Comparison of ENCODE assay signal across 27 mouse cellular contexts in genomic region chr19:30179979-30180378, GRCm38 (mm10). TPM values are rescaled to one million over a fixed set of nuclear protein-coding genes. Genes with fewer than 3 reads are reported as not detected.
DNase-seq lines count a peak whose midpoint lies in the region; ATAC-seq and TF ChIP-seq lines count a peak whose summit lies in the region.
"Had no signal": no experiment of that assay in that cellular context is flagged by ENCODE, and none has a peak within 500 bp of the region (broad histone marks: within the 10 kb centered on the region; RNA-seq: fewer than 3 reads in every experiment).

No protein-coding gene starts in this region.

- no peak for ATAC-seq in embryonic facial prominence, embryonic 14.5 days (ENCODE audit: low read depth)
- no peak for ATAC-seq in lung, embryonic 14.5 days (ENCODE audit: insufficient read depth)
- ATAC-seq in stomach, postnatal 0 days (ENCODE audit: low FRiP score, low TSS enrichment), result no peak
- ATAC-seq in hindbrain, postnatal 0 days, result no peak
- ATAC-seq: CD4-positive, CD25-positive, alpha-beta regulatory T cell, adult 4 months; forebrain, embryonic 13.5 days; forebrain, embryonic 15.5 days; forebrain, postnatal 0 days had no signal

- DNase-seq in embryonic facial prominence, embryonic 14.5 days (ENCODE audit: low spot score), result peak; percentile 57
- no peak for DNase-seq in embryonic facial prominence, embryonic 10.5 days (ENCODE audit: low spot score)
- peak; percentile 18 for DNase-seq in lung, embryonic 14.5 days
- no peak for DNase-seq in lung, postnatal 36 days
- peak; percentile 43 for DNase-seq in ZHBTc4 (ENCODE audit: low read depth, low spot score)
- DNase-seq in stomach, postnatal 0 days (ENCODE audit: low spot score), result no peak
- DNase-seq in hindbrain, postnatal 0 days (ENCODE audit: low spot score), result no peak
- no peak for DNase-seq in yolk sac, embryonic 10.5 days (ENCODE audit: low spot score)
- DNase-seq: adrenal gland, adult 2 months; adrenal gland, postnatal 10 days; adrenal gland, postnatal 36 days; B cell, adult 2 months; cerebellum, adult 11-12 months; cerebellum, adult 2 months; cerebellum, adult 9-10 months; cerebellum, postnatal 10 days; cerebellum, postnatal 25 days; embryo, embryonic 11 days; forebrain, postnatal 0 days had no signal

- TF ChIP-seq CTCF in lung, embryonic 14.5 days (IDR thresholded peaks at IDR 0.05; ENCODE audit: low read depth), result no peak
- no peak for TF ChIP-seq CTCF in stomach, postnatal 0 days (IDR thresholded peaks at IDR 0.05; ENCODE audit: low read depth)
- no peak for TF ChIP-seq CTCF in hindbrain, postnatal 0 days (IDR thresholded peaks at IDR 0.05; ENCODE audit: low read depth)

- 83% methylated on average over 1 of the region's 1 CpGs for WGBS in embryonic facial prominence, embryonic 14.5 days
- 77% methylated on average over 1 of the region's 1 CpGs for WGBS in embryonic facial prominence, embryonic 10.5 days
- WGBS in lung, embryonic 14.5 days, result 68% methylated on average over 1 of the region's 1 CpGs
- 76% methylated on average over 1 of the region's 1 CpGs for WGBS in stomach, postnatal 0 days
- 93% methylated on average over 1 of the region's 1 CpGs for WGBS in hindbrain, postnatal 0 days

- no peaks in the 10 kb centered on the region; the same call in 1 of the 2 replicates for H3K4me1 ChIP-seq in embryonic facial prominence, embryonic 14.5 days (ENCODE audit: control insufficient read depth, insufficient read depth, low read length)
- peaks cover 6% of the 10 kb centered on the region; the same call in 1 of the 2 replicates for H3K4me1 ChIP-seq in embryonic facial prominence, embryonic 10.5 days
- H3K4me1 ChIP-seq in lung, embryonic 14.5 days (ENCODE audit: insufficient read depth), result no peaks in the 10 kb centered on the region
- no peaks in the 10 kb centered on the region for H3K4me1 ChIP-seq in stomach, postnatal 0 days (replicated peaks; ENCODE audit: control insufficient read depth, insufficient read depth)
- H3K4me1 ChIP-seq in hindbrain, postnatal 0 days (ENCODE audit: insufficient read depth, low read length), result no peaks in the 10 kb centered on the region
- H3K4me1 ChIP-seq: forebrain, embryonic 13.5 days had no signal

- H3K9me3 ChIP-seq in embryonic facial prominence, embryonic 14.5 days (ENCODE audit: control insufficient read depth, low read length), result peaks cover 4% of the 10 kb centered on the region; the same call in 1 of the 2 replicates
- H3K9me3 ChIP-seq in embryonic facial prominence, embryonic 10.5 days, result no peaks in the 10 kb centered on the region
- H3K9me3 ChIP-seq in lung, embryonic 14.5 days (ENCODE audit: low read depth, low read length), result 0 out of 2 replicates have a peak, but pooled peaks cover 4% of the 10 kb centered on the region
- no peaks in the 10 kb centered on the region for H3K9me3 ChIP-seq in stomach, postnatal 0 days (ENCODE audit: control insufficient read depth, low read length)
- H3K9me3 ChIP-seq in hindbrain, postnatal 0 days (ENCODE audit: low read length), result no peaks in the 10 kb centered on the region; the same call in 1 of the 2 replicates
- H3K9me3 ChIP-seq: embryonic facial prominence, embryonic 12.5 days; forebrain, embryonic 13.5 days; forebrain, embryonic 15.5 days had no signal

- no peak overlapping the region for H3K4me2 ChIP-seq in embryonic facial prominence, embryonic 14.5 days (ENCODE audit: low read depth, low read length)
- no peak overlapping the region for H3K4me2 ChIP-seq in lung, embryonic 14.5 days
- H3K4me2 ChIP-seq in stomach, postnatal 0 days (replicated peaks; ENCODE audit: low read depth), result no peak overlapping the region
- no peak overlapping the region for H3K4me2 ChIP-seq in hindbrain, postnatal 0 days (ENCODE audit: low read depth, low read length)
- H3K4me2 ChIP-seq: embryonic facial prominence, embryonic 12.5 days; forebrain, embryonic 13.5 days; forebrain, embryonic 15.5 days had no signal

- TF ChIP-seq EP300 in stomach, postnatal 0 days (optimal IDR thresholded peaks at IDR 0.05), result peak; percentile 78

- H3K36me3 ChIP-seq in embryonic facial prominence, embryonic 14.5 days (ENCODE audit: control insufficient read depth, insufficient read depth, low read length), result no peaks in the 10 kb centered on the region
- no peaks in the 10 kb centered on the region for H3K36me3 ChIP-seq in embryonic facial prominence, embryonic 10.5 days (replicated peaks)
- no peaks in the 10 kb centered on the region for H3K36me3 ChIP-seq in lung, embryonic 14.5 days (ENCODE audit: insufficient read depth)
- H3K36me3 ChIP-seq in stomach, postnatal 0 days (ENCODE audit: control insufficient read depth, insufficient read depth, low read length), result no peaks in the 10 kb centered on the region
- no peaks in the 10 kb centered on the region for H3K36me3 ChIP-seq in hindbrain, postnatal 0 days (ENCODE audit: insufficient read depth, low read length)
- H3K36me3 ChIP-seq: embryonic facial prominence, embryonic 12.5 days; forebrain, embryonic 15.5 days had no signal

- no peak overlapping the region for H3K27ac ChIP-seq in embryonic facial prominence, embryonic 14.5 days (replicated peaks; ENCODE audit: low read depth, low read length)
- H3K27ac ChIP-seq in embryonic facial prominence, embryonic 10.5 days (replicated peaks), result no peak overlapping the region
- H3K27ac ChIP-seq in lung, embryonic 14.5 days (ENCODE audit: low read depth), result no peak overlapping the region
- peak overlapping the region; percentile 24; the same call in 1 of the 2 replicates for H3K27ac ChIP-seq in stomach, postnatal 0 days (replicated peaks)
- H3K27ac ChIP-seq in hindbrain, postnatal 0 days, result no peak overlapping the region
- H3K27ac ChIP-seq: embryonic facial prominence, embryonic 12.5 days; forebrain, embryonic 13.5 days; forebrain, embryonic 15.5 days had no signal

- H3K27me3 ChIP-seq in embryonic facial prominence, embryonic 14.5 days (replicated peaks; ENCODE audit: control insufficient read depth, insufficient read depth, low read length), result peaks cover 13% of the 10 kb centered on the region
- H3K27me3 ChIP-seq in embryonic facial prominence, embryonic 10.5 days (replicated peaks; ENCODE audit: low read depth, poor library complexity, severe bottlenecking), result peaks cover 17% of the 10 kb centered on the region
- peaks cover 14% of the 10 kb centered on the region for H3K27me3 ChIP-seq in lung, embryonic 14.5 days (ENCODE audit: insufficient read depth, low read length)
- H3K27me3 ChIP-seq in stomach, postnatal 0 days (ENCODE audit: control insufficient read depth, insufficient read depth, low read length), result no peaks in the 10 kb centered on the region
- H3K27me3 ChIP-seq in hindbrain, postnatal 0 days (ENCODE audit: insufficient read depth, low read length), result no peaks in the 10 kb centered on the region; the same call in 1 of the 2 replicates
- H3K27me3 ChIP-seq: CH12.LX; forebrain, embryonic 13.5 days; forebrain, embryonic 15.5 days had no signal

- H3K4me3 ChIP-seq in embryonic facial prominence, embryonic 14.5 days (ENCODE audit: low read depth, low read length), result no peak overlapping the region
- no peak overlapping the region for H3K4me3 ChIP-seq in embryonic facial prominence, embryonic 10.5 days
- no peak overlapping the region for H3K4me3 ChIP-seq in lung, embryonic 14.5 days (ENCODE audit: low read depth, low read length)
- H3K4me3 ChIP-seq in stomach, postnatal 0 days (ENCODE audit: low read depth, low read length), result no peak overlapping the region
- no peak overlapping the region for H3K4me3 ChIP-seq in hindbrain, postnatal 0 days (ENCODE audit: low read length)
- H3K4me3 ChIP-seq: embryonic facial prominence, embryonic 12.5 days; forebrain, embryonic 13.5 days; forebrain, embryonic 15.5 days had no signal

- no peak overlapping the region for H3K9ac ChIP-seq in embryonic facial prominence, embryonic 14.5 days (ENCODE audit: low read depth, low read length)
- H3K9ac ChIP-seq in lung, embryonic 14.5 days, result no peak overlapping the region
- no peak overlapping the region for H3K9ac ChIP-seq in stomach, postnatal 0 days (ENCODE audit: low read length)
- no peak overlapping the region for H3K9ac ChIP-seq in hindbrain, postnatal 0 days (replicated peaks; ENCODE audit: low read length)
- H3K9ac ChIP-seq: embryonic facial prominence, embryonic 12.5 days; forebrain, embryonic 13.5 days; forebrain, embryonic 15.5 days; forebrain, postnatal 0 days had no signal

RNA-seq across cellular contexts. Expression of gene Gldc, which starts 4.8 kb away (rescaled TPM):
- 2.5 and 4.3 TPM in 2 replicates for polyA plus RNA-seq in embryonic facial prominence, embryonic 14.5 days (2014; fragmentation: Nextera tagmentation; extraction: Ambion mirVana)
- 14.6 and 17.2 TPM in 2 replicates for polyA plus RNA-seq in embryonic facial prominence, embryonic 10.5 days (2016; fragmentation: Nextera tagmentation; extraction: Ambion mirVana)
- 0.83 and 1.0 TPM in 2 replicates for polyA plus RNA-seq in lung, embryonic 14.5 days (2014; fragmentation: Nextera tagmentation; extraction: Ambion mirVana)
- polyA plus RNA-seq in stomach, postnatal 0 days (2015; fragmentation: Nextera tagmentation; extraction: Ambion mirVana), result 18.3 and 19.0 TPM in 2 replicates
- total RNA-seq in hindbrain, postnatal 0 days (2014; rRNA removed), result 15.9 and 16.6 TPM in 2 replicates
- polyA plus RNA-seq in hindbrain, postnatal 0 days (2015; fragmentation: Nextera tagmentation; extraction: Ambion mirVana), result 8.5 and 8.7 TPM in 2 replicates

RNA-seq across cellular contexts. Expression of gene Mbl2, which starts 52.8 kb away (rescaled TPM):
- polyA plus RNA-seq in embryonic facial prominence, embryonic 14.5 days (2014; fragmentation: Nextera tagmentation; extraction: Ambion mirVana), result 0.31 TPM in 1 of 2 replicates, not detected in the other
- not detected in 2 replicates for polyA plus RNA-seq in embryonic facial prominence, embryonic 10.5 days (2016; fragmentation: Nextera tagmentation; extraction: Ambion mirVana)
- not detected in 2 replicates for polyA plus RNA-seq in lung, embryonic 14.5 days (2014; fragmentation: Nextera tagmentation; extraction: Ambion mirVana)
- polyA plus RNA-seq in stomach, postnatal 0 days (2015; fragmentation: Nextera tagmentation; extraction: Ambion mirVana), result 0.18 and 0.25 TPM in 2 replicates
- total RNA-seq in hindbrain, postnatal 0 days (2014; rRNA removed), result not detected in 2 replicates
- 0.18 and 0.21 TPM in 2 replicates for polyA plus RNA-seq in hindbrain, postnatal 0 days (2015; fragmentation: Nextera tagmentation; extraction: Ambion mirVana)
- total RNA-seq: adrenal gland, postnatal 36 days; CH12.LX; forebrain, postnatal 0 days; MEL had no signal
- polyA plus RNA-seq: adrenal gland, adult 2 months; CD4-positive, CD25-positive, alpha-beta regulatory T cell, adult 4 months; cortical plate, adult 2 months; embryonic facial prominence, embryonic 12.5 days; forebrain, embryonic 11.5 days; forebrain, embryonic 13.5 days; forebrain, embryonic 15.5 days; forebrain, postnatal 0 days had no signal

Comparison
In these comparisons a context has a peak if more than half of its experiments do, and no peak if none do; other contexts are left out.
1. DNase-seq: peak in embryonic facial prominence, embryonic 14.5 days (single experiment), lung, embryonic 14.5 days (single experiment) and ZHBTc4 (single experiment); none in embryonic facial prominence, embryonic 10.5 days (single experiment), lung, postnatal 36 days (single experiment), stomach, postnatal 0 days (single experiment), hindbrain, postnatal 0 days (single experiment) and yolk sac, embryonic 10.5 days (single experiment).